Mouse (Mus musculus) thymus, adult 2 months (tissue): ENCODE results near the gene Jmjd4.

ENCODE experiments used
- CTCF ChIP-seq: fragments of 200-500 bp; IDR thresholded peaks from 2 replicates; pipeline ENCODE4 v1.5.1; 2012; ENCODE audit warnings: mild to moderate bottlenecking, control low read depth, low read length, moderate library complexity, borderline replicate concordance; ENCODE audit not compliant: control insufficient read depth, poor library complexity, insufficient read depth; ENCODE audit errors: extremely low read depth
- POLR2A ChIP-seq: fragments of 200-500 bp; IDR thresholded peaks from 2 replicates; pipeline ENCODE4 v1.6.1; 2012; ENCODE audit warnings: mild to moderate bottlenecking, low read length, control low read depth, moderate library complexity; ENCODE audit not compliant: control insufficient read depth, poor library complexity, insufficient read depth; ENCODE audit errors: extremely low read depth

GRCm38 (mm10) chr11:59456346-59456745, 6.5 kb downstream of the Jmjd4 start:
- no peak for TF ChIP-seq CTCF
- TF ChIP-seq POLR2A = no peak
